Mouse (Mus musculus): ENCODE results near the gene Rap1a. TPM values are rescaled to one million over a fixed set of nuclear protein-coding genes. Genes with fewer than 3 reads are reported as not detected.
A peak's percentile ranks its signal among the peaks of the same experiment; 100 is the strongest.

Gene Rap1a
- total RNA-seq, 2 experiments from 2014 or later: 80.5 to 96.2 TPM

DNA sequence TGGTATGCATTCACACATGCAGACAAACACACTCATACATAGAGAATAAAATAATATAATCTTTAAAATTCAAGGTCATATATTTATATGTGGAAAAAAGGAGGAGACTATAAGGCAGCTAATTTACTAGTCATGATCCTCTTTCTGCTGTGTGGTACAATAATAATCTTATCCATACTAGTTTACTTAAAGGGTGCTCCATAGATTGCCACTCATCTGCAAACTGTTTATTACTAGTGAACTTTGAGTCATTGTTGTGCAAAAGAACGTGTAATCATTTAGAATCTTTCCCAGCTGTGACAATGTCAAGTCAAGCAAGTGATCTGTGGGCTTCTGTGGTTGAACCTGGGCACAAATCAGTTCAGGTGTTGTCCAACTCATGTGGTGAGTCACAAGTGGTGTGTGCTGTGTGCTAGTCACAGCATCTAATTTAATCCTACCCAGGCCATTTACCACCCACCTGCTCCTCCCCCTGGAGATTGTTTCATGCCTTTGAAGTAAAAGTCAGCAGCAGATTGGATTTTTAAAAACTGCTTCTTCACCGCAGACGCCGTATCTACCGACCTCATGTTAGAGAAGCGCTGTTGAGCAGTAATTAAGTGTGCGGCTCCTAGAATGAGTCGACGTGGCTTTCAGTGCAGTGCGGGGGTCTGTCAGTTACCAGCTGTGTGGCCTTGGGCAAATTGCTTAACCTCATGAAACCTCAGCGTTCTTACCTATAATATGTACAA is 5.5 kb upstream of the Rap1a start:
- peak in 1 of 2 experiments; percentile 47 for DNase-seq (ENCODE audit: low spot score in 2 of 2)

DNA sequence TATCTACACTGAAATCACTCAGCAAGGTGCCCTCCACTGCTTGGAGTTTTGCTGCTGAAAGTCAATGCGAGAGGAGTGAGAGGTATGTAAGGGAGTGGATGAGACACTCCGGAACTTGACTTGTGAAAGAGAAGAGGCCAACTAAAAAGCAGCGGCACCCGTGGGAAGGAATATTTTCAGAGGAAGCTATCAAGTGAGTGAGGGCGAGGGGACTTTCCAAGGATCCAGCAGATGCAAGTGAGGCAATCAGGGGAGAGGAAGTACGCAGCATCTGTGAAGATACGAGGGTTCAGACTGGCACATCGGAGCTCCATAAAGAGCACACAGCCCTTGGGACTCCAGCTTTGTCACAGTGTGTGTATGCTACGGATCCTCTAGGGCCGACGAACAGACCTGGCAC is 2.5 kb upstream of the Rap1a start:
- DNase-seq (ENCODE audit: low spot score in 2 of 2): no peak

DNA sequence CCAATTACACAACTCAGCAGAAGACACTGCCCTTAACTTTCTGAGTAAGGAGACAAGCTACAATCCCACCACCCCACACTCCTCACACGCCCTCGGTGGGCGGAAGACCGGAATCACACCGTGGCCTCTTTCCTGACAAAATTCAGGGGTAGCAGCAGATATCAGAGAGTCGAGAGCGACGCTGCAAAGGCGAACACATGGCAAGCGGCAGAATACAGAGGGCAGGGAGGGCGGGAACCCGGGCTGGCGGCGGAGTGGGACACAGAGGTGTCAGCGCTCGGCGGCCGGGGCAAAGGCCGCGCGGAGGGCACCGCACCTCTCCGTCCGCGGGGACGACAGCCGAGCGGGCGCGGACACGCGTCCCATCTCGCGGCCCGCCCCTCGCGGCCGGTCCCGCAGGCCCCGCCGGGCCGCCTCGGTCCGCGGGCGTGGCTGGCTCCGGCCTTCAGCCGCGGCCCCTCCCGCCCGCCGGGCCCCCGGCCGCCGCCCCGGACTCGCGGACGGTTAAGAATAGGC is 403 bp downstream of the Rap1a start:
- DNase-seq (ENCODE audit: low spot score in 2 of 2): no peak

DNA sequence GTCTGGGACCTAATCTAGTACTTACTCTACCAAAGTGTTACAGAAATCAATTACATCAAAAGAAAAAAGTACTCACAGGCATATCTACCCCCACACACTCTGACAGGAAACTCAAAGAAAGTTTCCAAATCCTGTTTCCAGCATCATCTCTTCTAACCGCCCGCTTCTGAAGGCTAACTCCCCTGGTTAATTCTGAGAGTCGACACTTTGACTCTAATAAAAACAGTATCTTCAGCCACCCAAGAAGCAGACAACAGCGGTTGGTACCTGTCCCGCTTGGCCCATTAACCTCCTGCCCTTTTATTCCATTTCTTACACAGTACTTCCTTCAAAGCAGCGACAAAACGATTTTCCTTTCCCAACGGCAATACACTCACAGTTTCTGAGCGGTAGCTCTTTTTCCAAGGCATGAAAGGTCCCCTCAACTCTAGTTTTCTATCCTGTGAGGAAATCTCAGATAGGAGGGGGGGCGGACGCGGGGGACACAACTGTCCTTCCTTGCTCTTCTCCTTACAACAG is 921 bp downstream of the Rap1a start:
- no peak for DNase-seq (ENCODE audit: low spot score in 2 of 2)

DNA sequence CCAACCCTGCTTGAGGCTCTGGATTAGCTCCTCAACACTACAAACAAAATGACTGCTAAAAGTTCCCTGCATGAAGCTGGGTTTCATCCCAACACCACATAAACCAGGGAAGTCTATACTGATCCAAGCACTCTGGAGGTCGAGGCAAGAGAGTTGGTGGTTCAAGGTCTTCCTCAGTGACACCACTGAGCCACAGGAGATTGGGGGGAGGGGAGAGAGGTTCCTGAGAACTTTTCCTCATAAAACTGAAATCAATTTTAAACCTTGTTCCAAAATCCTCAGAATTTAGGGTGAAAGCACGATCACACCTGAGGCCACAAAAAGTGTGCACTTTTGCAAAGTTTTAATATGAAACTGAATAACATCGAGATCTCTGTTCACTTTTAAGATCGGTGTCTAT is 1.8 kb downstream of the Rap1a start:
- DNase-seq (ENCODE audit: low spot score in 2 of 2): no peak

DNA sequence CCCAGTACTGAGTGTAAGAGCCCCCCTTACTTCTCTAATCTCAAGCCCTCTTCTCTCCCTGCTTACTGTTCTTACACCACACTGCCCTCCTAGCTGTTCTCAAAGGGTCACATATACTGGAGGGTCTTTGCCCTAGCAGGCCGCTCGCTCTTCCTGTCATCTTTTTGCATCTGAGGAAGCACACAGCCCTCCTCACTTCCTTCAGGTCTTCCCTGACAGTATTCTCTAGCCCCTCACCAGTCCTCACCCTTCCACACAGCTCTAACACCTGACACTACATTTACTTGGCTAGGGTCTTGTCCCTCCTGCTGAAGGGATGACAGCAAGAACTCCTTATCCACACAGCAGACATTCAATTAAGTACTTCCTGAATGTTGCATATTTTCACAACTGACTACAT is 2.4 kb downstream of the Rap1a start:
- DNase-seq (ENCODE audit: low spot score in 2 of 2): no peak

DNA sequence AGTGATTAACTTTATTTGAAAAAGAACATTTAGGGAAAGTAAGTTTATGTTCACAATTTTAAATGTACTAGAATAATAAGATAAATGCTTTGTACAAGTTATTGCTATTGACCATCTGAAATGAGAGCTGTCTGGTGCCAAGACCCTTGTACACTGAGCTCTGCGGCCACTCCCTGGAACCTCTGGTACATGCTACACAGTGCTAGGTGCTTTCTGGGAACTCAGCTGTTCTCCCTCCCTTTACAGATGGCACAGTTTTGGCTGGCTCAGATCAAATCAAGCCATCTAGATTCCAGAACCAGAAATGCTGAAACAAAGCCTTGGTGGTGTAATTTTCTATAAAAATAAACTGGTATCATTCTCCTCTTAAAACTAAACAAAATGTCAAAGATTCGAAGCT is 3.7 kb downstream of the Rap1a start:
- peak in 1 of 2 experiments; percentile 32 for DNase-seq (ENCODE audit: low spot score in 2 of 2)

DNA sequence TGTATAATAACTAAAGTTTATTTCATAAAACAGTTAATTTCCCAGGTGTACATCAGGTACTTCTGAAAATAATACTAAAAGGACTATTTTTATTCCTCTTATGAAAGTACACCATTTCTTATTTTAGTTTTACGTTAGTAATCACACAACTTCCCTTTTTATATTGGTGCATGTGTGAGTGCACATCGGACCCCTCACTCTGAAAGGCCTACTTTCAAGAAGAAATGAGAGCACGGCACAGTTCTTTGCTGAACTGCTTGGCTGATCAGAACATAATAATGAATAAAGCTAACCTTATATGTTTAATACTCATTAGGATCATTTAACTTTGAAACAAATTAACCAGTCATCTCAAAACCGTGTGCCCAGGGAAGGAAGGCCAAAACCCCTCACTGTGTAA is 4.4 kb downstream of the Rap1a start:
- DNase-seq (ENCODE audit: low spot score in 2 of 2): no peak

DNA sequence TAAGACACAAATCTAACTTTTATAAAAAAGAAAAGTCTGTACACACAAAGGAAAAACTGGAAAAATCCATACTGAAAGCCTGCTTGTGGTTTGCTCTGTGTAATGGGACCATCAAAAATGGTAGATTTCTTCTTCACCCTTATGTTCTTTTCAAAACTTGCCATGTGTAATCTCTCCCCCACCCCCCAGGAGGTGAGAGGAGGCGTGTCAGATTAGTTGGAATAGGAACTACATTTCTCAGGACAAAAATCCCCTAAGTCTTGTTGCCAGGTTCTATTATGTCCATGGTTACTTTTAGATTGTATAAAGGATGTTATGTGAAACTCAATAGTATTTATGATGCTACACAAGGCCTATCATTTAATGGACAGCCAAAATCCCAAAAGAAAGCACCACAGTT is 6.8 kb downstream of the Rap1a start:
- no peak for DNase-seq (ENCODE audit: low spot score in 2 of 2)

DNA sequence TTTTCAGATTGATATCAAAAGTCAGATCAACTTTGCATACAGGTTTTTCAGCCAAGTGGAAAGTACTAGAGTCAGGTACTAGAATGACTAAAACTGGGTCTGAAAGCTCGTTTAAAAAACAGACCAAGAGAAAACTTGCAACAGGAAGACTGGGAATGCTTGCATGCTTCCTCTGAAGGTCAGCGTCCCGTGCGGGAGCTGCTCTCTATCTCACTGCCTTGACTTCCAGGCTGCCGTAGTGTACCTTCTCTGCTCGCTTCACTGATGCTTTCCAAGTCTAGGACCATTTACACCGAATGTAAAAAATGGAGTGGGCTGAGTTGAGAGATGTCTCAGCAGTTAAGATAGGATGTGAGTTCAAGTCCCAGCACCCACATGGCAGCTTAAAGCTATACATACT is 8.8 kb downstream of the Rap1a start:
- no peak for DNase-seq (ENCODE audit: low spot score in 2 of 2)

DNA sequence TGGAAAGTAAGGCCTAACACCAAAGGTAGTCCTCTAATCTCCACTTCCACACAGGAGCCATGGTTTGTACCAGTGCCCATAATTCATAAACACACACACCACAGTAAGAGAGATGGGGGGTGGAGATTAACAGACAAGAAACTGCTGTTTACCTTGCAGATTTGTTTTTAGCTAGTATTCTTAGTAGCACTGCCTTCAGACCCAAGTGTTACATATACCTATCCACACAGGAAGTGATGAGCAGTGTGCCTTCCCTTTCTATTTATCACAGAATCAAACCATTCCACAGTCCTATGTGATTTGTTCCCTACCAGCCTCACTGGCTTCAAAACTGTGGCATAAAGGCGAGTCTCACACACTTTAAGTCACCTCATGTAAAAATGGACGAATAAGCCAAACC is 10.0 kb downstream of the Rap1a start:
- no peak for DNase-seq (ENCODE audit: low spot score in 2 of 2)

DNA sequence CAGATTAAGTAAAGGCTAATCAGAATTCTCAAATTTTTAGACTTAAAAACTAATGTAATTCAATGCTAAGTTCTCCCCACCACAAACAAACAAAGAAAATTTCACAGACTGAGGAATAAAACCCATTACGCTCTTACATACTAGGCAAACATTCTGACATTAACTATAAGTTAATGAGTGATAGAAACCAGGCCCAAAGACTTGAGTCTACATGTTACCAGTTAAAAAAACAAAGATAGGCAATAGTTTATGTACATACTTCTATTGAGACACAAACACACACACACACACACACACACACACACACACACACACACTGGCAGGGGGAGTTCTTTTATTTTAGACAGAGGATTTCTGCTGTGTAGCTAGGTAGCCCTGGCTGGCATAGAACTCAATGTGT is 10.8 kb downstream of the Rap1a start:
- DNase-seq (ENCODE audit: low spot score in 2 of 2): no peak

DNA sequence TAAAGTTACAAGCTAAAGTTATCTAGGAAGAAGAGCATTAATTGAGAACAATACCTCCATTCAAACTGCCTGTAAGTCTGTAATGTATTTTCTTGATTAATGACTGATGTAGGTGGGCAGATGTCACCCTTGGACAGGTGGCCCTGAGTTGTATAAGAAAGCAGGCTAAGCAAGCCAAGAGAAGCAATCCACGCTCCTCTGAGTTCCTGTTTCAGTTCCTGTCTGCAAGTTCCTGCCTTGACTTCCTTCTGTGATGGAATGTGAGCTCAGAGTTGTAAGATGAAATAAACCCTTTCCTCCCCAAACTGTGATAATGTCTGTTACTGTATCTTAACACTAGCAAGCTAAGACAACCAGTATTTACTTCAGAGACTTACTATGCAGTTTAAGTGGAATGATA is 11.4 kb downstream of the Rap1a start:
- DNase-seq (ENCODE audit: low spot score in 2 of 2): no peak

DNA sequence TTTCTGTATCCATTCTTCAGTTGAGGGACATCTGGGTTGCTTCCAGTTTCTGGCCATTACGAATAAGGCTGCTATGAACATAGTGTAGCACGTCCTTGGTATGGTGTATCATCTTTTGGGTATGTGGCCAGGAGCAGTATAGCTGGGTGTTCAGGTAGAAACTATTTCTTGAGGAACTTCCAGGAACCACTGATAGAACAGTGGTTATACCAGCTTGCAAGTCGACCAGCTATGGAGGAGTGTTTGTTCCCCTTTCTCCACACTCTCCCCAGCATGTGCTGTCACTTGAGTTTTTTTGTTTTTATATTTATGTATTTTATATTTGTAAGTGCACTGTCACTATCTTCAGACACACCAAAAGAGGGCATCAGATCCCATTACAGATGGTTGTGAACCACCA is 13.8 kb downstream of the Rap1a start:
- DNase-seq (ENCODE audit: low spot score in 2 of 2): no peak

DNA sequence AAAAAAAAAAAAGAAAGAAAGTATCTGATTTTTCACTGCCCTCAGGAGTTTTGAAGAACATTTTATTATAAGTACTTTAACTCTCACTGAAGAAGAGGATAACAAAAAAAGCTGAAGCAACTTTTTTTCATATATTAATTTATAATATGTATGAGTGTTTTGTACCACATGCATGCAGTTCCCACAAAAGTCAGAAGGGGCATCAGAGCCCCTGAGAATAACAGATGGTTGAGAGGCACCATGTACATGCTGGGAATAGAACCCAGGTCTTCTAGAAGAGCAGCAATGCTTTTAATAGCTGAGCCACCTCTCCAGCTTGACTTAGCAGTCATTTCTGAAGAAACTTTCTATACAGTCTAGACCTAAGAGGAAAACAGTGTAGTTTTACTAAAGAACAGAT is 15.3 kb downstream of the Rap1a start:
- DNase-seq (ENCODE audit: low spot score in 2 of 2): no peak

DNA sequence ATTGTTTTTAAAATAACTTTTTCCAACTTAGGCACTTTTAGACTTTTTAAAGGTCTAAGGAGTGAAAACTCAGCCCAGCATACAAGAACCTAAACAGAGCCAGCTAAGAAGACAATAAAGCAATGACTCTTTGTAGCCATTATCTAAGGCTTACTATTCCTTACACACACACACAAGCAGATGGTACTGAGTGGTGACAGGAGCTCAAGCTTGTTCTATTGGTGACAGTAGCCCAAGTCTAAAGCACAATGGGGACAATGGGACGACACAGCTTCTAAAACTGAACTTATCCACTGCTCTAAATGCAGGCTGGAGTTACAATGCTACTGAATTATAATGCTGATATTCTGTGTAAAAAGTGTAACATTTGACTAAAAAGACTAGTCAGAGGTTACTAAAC is 17.3 kb downstream of the Rap1a start:
- no peak for DNase-seq (ENCODE audit: low spot score in 2 of 2)

DNA sequence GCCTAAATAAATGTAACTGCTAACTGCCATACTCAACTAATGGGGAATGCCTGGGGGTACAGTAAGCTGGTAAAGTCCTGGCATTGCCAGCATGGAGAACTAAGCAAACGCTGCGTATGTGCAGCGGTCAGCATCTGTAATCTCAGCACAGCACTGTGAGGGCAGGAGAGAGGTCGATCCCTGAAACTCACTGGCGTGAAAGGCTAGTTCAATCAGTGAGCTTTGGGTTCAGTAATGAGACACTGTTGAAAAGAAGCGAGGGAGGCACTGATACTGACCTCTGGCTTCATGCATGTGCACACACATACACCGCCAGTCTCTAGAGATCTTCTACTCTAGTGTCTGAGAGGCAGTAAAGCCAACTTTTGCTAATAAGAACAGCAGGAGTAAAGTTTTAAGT is 18.7 kb downstream of the Rap1a start:
- no peak for DNase-seq (ENCODE audit: low spot score in 2 of 2)

DNA sequence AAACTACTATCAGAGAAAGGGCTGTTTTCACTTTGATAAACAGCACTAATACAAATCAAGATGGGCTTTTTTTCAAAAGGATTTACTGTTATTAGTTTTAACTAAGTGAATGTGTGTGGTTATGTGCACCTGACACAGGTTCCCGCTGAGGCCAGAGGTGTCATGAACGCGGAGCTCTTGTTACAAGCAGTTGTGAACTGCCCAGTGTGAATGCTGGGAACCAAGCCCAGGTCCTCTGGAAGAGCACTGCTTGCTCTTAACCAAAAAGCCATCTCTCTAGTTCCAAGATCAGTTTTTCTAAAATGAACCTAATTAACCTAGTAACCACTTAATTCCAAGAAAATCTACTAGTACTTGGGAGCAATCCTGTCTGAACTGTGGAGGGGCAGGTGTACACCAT is 23.1 kb downstream of the Rap1a start:
- no peak for DNase-seq (ENCODE audit: low spot score in 2 of 2)

DNA sequence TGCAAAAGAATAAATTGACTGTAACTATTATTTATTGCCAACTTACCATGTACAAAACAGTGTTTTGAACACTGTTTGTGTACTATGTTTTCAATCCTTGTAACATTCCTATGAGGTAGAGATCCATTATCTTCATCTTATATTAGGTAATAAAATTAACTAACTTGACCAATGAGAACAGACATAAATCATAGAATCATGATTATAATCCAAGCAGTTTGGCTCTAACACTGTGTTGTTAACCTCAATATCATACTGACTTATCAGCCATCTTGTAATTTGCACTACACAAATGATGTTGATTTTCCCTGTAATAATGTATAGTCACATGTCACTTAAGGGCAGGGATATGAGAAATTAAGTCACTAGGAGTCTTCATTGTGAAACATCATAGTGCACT is 26.6 kb downstream of the Rap1a start:
- DNase-seq (ENCODE audit: low spot score in 2 of 2): no peak

DNA sequence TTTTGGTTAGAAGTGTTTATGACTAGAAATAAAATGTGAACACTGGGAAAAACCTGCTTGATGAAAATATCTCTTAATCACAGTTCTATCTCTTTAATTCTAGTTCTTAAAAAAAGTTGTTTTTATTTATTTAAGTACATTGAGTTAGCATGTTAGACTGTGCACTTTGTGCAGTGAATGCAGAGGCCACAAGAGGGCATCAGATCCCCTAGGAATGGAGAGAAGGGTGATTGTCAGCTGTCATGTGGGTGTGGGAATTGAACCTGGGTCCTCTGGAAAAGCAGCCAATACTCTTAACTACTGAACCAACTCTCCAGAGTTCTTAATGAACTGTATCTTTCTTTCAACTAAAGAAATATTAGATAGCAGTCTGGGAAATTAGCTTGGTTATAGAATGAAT is 29.6 kb downstream of the Rap1a start:
- no peak for DNase-seq (ENCODE audit: low spot score in 2 of 2)

DNA sequence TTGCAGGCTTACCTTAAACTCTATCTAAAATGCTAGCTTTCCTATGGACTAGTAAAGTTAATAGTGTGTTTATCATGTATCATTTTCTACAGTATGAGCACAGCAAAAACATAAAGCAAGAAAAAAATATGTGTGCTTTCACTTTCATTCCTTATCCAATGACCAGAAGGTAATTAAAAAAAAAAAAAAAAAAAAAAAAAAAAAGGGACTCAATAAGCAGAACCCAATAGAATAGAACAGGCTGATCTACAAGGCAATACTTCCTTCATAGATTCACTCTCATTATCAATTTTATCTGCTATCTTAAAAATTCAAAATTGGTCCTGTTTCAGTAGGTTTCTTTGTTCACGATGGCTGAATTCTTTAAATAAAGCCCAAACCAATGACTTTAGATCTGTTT is 30.3 kb downstream of the Rap1a start:
- no peak for DNase-seq (ENCODE audit: low spot score in 2 of 2)

DNA sequence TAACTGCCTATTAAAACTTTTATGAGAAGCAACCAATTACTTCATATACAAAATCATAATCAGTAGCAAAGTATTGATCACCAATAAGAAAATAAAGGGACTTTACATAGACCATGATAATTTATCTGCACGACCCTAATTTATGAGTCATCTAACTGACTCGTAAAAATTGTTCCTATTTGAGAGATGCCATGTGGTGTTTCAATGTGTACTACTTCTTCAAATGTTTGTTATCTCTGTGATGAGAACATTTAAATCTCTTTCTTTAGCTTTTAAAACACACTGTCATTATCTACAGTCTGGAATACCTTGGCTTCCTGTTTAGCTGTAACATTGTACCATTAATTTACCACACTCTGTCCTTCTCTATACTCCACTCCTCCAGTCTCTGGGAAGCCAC is 31.8 kb downstream of the Rap1a start:
- no peak for DNase-seq (ENCODE audit: low spot score in 2 of 2)

DNA sequence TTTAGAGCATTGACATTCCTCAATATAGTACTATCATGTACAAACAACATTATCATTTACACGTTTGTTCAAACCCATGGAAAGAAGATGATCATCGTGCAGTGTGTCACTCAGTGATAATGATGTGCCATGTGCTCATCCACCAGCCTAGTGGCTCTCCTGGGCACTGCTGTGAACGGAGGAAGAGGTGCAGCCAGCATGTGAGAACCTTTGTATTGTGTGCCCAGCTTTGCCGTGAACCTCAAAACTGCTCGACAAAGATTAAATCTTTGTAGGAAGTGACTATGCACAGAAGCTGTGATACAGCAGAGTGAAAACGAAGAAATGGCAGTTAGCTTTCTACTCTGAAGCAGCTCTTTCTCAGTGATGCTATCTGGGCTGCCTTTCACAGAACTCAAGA is 32.6 kb downstream of the Rap1a start:
- no peak for DNase-seq (ENCODE audit: low spot score in 2 of 2)

Data from layer of hippocampus, adult 18-20 months (tissue).